Mouse (Mus musculus) Patski (cell line): Measurements from ENCODE around the gene Hist1h2ap. TPM values are rescaled to one million over a fixed set of nuclear protein-coding genes. Genes with fewer than 3 reads are reported as not detected.
"Not testable (repeated sequence)": the region's sequence is repeated elsewhere in the genome, so short reads cannot be mapped to it uniquely, and the experiment has no call there.

Source experiments
- ATAC-seq: fragments of 100-300 bp; one replicate; pipeline ENCODE4 v1.8.0; 2021
- CTCF ChIA-PET: fragments of 350-600 bp; sonication (Branson Sonifier 250); formaldehyde crosslinking; loops from one replicate; lab custom pipeline; 2022; ENCODE audit warnings: inconsistent platforms; lab: Charles Lee
- POLR2A ChIA-PET: fragments of 350-600 bp; sonication (Branson Sonifier 250); formaldehyde crosslinking; loops from one replicate; lab custom pipeline; 2022; ENCODE audit warnings: antibody characterized with exemption, inconsistent platforms; lab: Charles Lee
- DNase-seq: peaks from one replicate; pipeline ENCODE4 v3.0.0-alpha.2; 2011; ENCODE audit warnings: low read depth, low spot score
- H3K27me3 ChIP-seq: fragments of 371-371 bp; one replicate; pipeline ENCODE4 v1.5.1; 2021
- CTCF ChIP-seq: fragments of 100-300 bp; IDR thresholded peaks from one replicate; pipeline ENCODE4 v1.5.1; 2021
- in situ Hi-C: fragments of 300-500 bp; cut with MboI; formaldehyde crosslinking; loops from 3 replicates; pipeline ENCODE4 v1.11.1; 2018; ENCODE audit warnings: low pct_unique_long_range_greater_than_20kb, mixed read lengths
- polyA plus RNA-seq: library from polyadenylated mRNA; unstranded; gene quantifications from one replicate; pipeline ENCODE4 v1.2.3, GENCODE M21; 2021

Gene Hist1h2ap
- polyA plus RNA-seq, 1 experiment from 2014 or later = 0.60 TPM

- in situ Hi-C loops = no loop called here
- CTCF ChIA-PET = no interaction called here
- DNase-seq (no peak), ATAC-seq (no peak)
- POLR2A ChIA-PET = no interaction called here
- no peaks in the 10 kb centered on the region for H3K27me3 ChIP-seq
- no peak for TF ChIP-seq CTCF
These were observed 14.6 kb upstream of the Hist1h2ap start for GRCm38 (mm10) chr13:21847883-21848282.

GRCm38 (mm10) chr13:21846356-21846755 is 13.0 kb upstream of the Hist1h2ap start:
- CTCF ChIA-PET, H3K27me3 ChIP-seq, POLR2A ChIA-PET, in situ Hi-C loops, ATAC-seq, DNase-seq: not testable (repeated sequence)

- in situ Hi-C loops, H3K27me3 ChIP-seq, DNase-seq, POLR2A ChIA-PET, CTCF ChIA-PET: not testable (repeated sequence)
- ATAC-seq = peak; percentile 81
These were observed 7.2 kb upstream of the Hist1h2ap start for GRCm38 (mm10) chr13:21840508-21840907.

GRCm38 (mm10) chr13:21831418-21832394 is 1.6 kb downstream of the Hist1h2ap start, which contains the start of gene Hist1h4n:
Gene Hist1h4n, minus strand, starts transcription at chr13:21832196.
- CTCF ChIA-PET, DNase-seq, H3K27me3 ChIP-seq, in situ Hi-C loops, POLR2A ChIA-PET: not testable (repeated sequence)
- peak; percentile 44 for ATAC-seq

- ChIA-PET CTCF (no interaction called here), POLR2A (no interaction called here)
- ATAC-seq (no peak), DNase-seq (no peak)
- TF ChIP-seq CTCF = no peak
- in situ Hi-C loops = no loop called here
- no peaks in the 10 kb centered on the region for H3K27me3 ChIP-seq
These were observed 3.0 kb downstream of the Hist1h2ap start for GRCm38 (mm10) chr13:21830344-21830743.

- no peaks in the 10 kb centered on the region for H3K27me3 ChIP-seq
- TF ChIP-seq CTCF = no peak
- in situ Hi-C loops = no loop called here
- DNase-seq (no peak), ATAC-seq (no peak)
- POLR2A ChIA-PET = no interaction called here
- CTCF ChIA-PET = no interaction called here
These were observed 4.8 kb downstream of the Hist1h2ap start for GRCm38 (mm10) chr13:21828511-21828910.

GRCm38 (mm10) chr13:21820082-21820890 is 13.0 kb downstream of the Hist1h2ap start:
- H3K27me3 ChIP-seq, ATAC-seq, CTCF ChIA-PET, DNase-seq, POLR2A ChIA-PET, in situ Hi-C loops: not testable (repeated sequence)

- DNase-seq, CTCF ChIA-PET, ATAC-seq, H3K27me3 ChIP-seq, in situ Hi-C loops, POLR2A ChIA-PET: not testable (repeated sequence)
These were observed 21.2 kb downstream of the Hist1h2ap start for GRCm38 (mm10) chr13:21812092-21812491.

GRCm38 (mm10) chr13:21811539-21811938 is 21.8 kb downstream of the Hist1h2ap start, which contains the start of gene Hist1h4m:
Gene Hist1h4m, plus strand, starts transcription at chr13:21811746.
- ATAC-seq, CTCF ChIA-PET, in situ Hi-C loops, H3K27me3 ChIP-seq, DNase-seq, POLR2A ChIA-PET: not testable (repeated sequence)

- in situ Hi-C loops, CTCF ChIA-PET, DNase-seq, ATAC-seq, H3K27me3 ChIP-seq, POLR2A ChIA-PET: not testable (repeated sequence)
These were observed 22.2 kb downstream of the Hist1h2ap start for GRCm38 (mm10) chr13:21811074-21811473.

- H3K27me3 ChIP-seq, in situ Hi-C loops, DNase-seq, POLR2A ChIA-PET, CTCF ChIA-PET: not testable (repeated sequence)
- ATAC-seq = peak; percentile 97
These were observed 23.2 kb downstream of the Hist1h2ap start, which contains the start of the genes Hist1h2bq and Hist1h2ao for GRCm38 (mm10) chr13:21810073-21810472. Gene Hist1h2bq, minus strand, starts transcription at chr13:21810197. Gene Hist1h2ao, plus strand, starts transcription at chr13:21810465.

GRCm38 (mm10) chr13:21803058-21803457 is 30.2 kb downstream of the Hist1h2ap start:
- ATAC-seq = peak; percentile 78
- H3K27me3 ChIP-seq, CTCF ChIA-PET, DNase-seq, POLR2A ChIA-PET, in situ Hi-C loops: not testable (repeated sequence)

GRCm38 (mm10) chr13:21797163-21797562 is 36.1 kb downstream of the Hist1h2ap start:
- H3K27me3 ChIP-seq, POLR2A ChIA-PET, DNase-seq, CTCF ChIA-PET: not testable (repeated sequence)
- in situ Hi-C loops = loop anchor here (25.0 kb wide), 1 partner anchor 1965 kb away; the partner anchor contains the start of genes Hist1h1a, Hist1h2ab, Hist1h3a and Hist1h3b
- ATAC-seq = peak; percentile 26
